Mouse (Mus musculus) ZHBTc4 (cell line): ENCODE results near the gene 2700097O09Rik.
"Not testable (repeated sequence)": the region's sequence is repeated elsewhere in the genome, so short reads cannot be mapped to it uniquely, and the experiment has no call there.

Source experiments
- DNase-seq: peaks from one replicate; pipeline ENCODE4 v3.0.0-alpha.2; 2011; ENCODE audit warnings: low read depth, low spot score

2700097O09Rik gene

DNA sequence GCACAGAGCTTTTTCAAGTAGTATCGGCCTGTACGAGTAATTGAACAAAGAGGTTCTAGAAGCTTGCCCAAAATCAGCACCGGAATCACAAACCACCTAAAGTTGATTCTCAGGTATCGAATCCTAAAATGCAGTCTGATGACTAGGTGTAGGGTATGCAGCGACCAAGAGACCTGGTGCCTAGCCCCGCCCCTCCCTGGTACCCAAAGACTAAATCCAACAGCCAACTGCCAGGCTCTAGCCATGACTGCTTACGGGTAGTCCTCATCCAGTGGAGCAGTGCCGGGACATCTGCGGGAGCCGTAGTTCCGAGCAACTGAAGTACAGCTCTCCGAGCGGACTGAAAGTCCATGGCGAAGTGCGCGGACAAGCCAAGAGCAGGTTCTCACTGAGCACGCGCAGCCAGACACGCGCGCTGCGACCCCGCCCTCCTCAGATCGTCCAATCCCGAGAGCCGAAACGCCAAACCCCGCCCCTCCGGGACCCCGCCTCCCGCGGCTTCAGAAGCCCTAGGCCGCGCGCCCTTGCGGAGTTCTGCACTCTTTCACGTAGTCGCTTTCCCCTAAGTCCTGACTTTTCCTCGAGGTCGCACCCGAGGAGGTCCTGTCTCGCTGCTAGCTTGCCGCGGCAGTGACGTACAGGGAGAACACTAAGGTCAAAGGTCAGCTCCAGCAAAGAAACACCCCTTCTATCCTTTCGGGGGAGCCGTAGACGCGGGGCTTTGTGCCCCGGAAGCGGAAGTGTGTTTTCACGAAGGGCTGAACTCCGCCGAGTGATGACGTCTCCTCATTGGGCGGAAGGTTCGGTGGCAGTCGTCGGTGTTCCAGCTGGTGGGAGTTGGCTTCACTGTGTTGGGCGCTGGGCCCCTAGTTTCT, at the start of gene 2700097O09Rik, which contains the start of gene Srp54a:
TSS of gene 2700097O09Rik (minus strand) at position 385 of the 875 bp plus-strand sequence.
TSS of gene Srp54a (plus strand) at position 537 of the 875 bp plus-strand sequence.
- DNase-seq, result peak; percentile 98

DNA sequence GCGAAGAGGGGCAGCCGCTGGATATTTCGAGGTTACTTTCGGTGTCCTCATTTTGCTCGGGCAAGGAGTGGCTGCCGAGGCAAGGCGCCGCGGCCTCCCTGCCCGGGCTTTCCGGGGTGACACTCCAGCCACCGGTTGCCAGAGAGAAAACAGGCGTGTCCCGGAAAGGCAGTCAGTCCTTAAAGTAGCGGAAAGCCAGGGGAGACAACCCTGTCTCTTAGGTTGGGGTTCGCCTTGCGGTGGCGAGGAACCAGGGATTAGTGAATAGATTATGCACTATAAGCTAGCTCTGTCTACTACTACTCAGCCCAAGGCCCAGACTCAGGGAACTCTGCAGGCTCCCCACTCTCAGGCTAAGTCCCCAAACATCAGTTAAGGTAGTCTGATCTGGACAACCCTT, 44.8 kb upstream of the 2700097O09Rik start:
- DNase-seq, result not testable (repeated sequence)

DNA sequence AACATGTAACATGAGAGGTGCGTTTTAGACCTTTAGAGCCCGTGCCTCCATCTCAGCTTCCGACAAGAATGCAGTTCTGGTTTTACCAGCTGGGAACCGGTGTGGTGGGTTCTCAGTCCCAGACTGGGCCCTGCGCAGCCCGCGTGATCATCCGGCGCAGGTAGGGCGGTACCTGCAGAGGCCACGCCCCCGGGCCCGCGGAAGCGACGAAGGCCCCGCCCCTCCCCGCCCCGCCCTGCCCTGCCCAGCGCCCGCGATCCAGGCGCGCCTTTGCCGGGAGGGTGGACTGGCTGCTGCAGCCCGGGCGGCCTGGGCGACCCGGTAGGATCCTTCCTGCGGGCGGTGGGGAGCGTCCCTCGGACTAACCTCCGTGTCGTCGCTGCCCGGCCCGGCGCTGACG, 44.3 kb upstream of the 2700097O09Rik start, which contains the start of gene Fam177a:
TSS of gene Fam177a (plus strand) at position 228 of the 400 bp plus-strand sequence.
- not testable (repeated sequence) for DNase-seq

DNA sequence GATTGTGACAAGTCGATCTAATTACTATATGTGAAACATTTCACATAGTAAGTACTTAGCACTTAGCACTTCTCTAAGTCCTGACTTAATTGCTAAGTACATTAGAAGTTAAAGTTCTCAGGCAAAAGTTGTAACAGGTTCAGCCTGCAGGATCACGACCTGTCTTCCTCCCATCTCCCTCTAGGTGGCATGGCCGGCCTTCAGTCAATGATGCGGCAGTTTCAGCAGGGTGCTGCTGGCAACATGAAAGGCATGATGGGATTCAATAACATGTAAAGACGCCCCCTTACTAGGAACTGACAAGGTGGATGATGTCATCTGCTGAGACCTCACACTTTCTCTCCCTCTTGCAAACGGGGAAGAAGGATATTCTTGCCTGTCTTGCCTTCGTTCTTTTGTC, 32.7 kb upstream of the 2700097O09Rik start:
- not testable (repeated sequence) for DNase-seq

DNA sequence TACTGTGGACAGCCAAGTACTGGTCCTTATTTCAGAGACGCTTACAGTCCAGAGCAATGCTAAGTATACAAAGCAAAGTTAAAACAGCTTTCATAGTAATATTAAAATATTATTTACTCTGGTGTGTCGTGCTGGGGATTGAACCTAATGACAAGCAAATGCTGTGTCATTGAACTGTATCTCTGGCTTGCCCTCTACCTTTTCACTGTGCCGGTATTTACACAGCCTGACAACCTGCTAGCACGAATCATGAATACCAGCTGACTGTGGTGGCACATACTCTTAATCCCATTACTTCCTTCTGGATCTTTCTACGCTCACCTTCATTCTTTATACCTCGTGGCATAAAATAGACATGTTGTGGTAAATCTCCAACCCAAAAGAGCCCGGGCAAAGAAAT, 12.2 kb upstream of the 2700097O09Rik start:
- not testable (repeated sequence) for DNase-seq

DNA sequence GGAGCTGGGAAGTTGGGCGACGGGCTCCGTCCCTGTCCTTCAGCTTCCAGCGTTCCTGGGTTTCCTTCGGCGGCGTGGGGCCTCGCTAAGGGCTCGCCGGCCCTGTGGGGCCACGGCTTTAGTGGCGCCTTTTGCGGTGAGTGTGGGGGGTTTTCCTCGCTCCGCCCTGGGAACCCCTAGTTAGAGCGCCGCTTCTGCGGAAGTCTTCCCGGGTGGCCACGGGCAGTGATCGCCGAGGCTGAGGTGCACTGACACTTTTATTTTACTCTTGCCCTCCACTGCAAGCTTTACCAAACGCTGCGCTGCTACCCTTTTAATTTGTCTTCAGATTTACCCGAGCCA, 662 bp upstream of the 2700097O09Rik start:
- DNase-seq, result not testable (repeated sequence)

DNA sequence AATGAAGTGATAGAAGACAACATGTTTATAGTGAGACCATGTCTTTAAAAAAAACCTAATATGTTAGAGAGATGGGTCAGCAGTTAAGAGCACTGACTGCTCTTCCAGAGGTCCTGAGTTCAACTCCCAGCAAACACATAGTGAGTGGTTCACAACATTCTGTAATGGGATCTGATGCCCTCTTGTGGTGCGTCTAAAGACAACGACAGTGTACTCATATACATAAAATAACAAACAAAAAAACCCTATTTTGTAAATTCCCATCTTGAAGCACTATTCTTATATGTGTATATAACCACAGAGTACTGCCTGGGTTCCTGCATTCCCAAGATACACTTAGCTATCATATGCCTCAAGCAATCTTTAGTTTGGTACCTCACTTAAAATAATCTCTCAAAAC, 1.2 kb downstream of the 2700097O09Rik start:
- peak; percentile 11 for DNase-seq

DNA sequence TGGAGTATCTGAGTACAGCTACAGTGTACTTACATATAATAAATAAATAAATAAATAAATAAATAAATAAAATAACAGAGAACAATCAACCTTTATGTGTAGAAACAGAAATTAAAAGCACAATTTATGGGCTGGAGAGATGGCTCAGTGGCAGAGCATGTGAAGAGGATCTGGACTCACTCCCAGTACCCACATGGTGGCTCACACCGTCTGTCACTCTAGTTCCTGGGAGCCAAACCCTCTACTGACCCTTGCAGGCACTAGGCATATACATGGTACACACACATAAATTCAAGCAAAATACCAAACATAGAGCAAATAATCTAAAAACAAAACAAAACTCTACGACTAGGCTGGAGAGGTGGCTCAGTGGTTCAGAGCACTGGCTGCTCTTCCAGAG, 4.6 kb downstream of the 2700097O09Rik start:
- DNase-seq, result no peak

DNA sequence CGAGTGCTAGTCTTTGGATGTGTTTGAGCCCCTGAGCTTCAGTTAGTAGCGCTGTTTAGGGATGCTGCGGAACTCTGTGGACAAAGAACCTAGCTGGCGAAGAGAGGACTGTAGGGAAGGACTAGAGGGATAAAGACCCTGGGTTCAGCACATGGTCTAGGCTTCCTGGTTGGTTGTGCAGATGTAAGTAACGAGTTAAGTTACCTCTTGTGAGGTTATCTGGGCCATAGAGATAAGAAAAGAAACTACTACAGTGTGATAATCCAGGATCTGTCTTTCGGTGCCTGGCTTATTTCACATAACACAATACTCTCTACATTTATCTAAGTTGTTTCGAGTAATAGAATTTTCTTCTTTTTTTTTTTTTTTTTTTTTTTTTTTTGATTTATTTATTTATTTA, 6.2 kb downstream of the 2700097O09Rik start:
- no peak for DNase-seq

DNA sequence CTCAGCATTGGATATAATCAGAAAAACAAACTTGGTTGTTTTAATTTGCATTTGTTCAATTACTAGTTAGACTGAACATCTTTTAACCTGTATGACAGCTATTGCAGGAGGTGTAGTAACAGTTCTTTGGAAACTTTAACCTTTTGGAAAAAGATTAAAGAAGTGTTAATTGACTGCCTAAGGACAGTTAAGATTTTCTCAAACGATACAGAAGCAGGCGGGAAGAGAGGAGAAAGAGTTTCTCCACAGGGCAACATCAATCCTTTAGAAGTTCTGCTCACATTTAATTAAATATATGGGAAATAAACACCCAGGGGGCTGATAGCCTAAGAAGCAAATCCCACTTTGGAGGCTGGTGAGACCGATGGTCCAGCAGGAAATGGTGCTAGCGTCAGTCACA, 7.4 kb downstream of the 2700097O09Rik start:
- DNase-seq, result no peak

DNA sequence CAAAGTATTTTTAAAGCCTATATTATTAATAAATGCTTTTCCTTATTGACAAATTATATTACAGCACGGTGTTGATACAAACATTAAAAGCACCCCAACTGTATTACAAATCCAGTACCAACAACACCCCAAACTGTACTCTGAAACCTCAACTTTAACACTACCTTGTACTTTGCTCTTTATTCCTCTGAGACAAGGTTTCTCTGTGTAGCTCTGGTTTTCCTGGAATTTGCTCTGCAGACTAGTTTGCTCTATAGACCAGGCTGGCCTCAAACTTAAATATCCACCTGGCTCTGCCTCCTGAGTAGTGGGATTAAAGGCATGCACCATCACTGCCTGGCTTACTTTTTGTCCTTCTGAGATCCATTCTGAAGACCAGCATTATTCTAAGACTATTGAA, 17.8 kb downstream of the 2700097O09Rik start:
- no peak for DNase-seq

DNA sequence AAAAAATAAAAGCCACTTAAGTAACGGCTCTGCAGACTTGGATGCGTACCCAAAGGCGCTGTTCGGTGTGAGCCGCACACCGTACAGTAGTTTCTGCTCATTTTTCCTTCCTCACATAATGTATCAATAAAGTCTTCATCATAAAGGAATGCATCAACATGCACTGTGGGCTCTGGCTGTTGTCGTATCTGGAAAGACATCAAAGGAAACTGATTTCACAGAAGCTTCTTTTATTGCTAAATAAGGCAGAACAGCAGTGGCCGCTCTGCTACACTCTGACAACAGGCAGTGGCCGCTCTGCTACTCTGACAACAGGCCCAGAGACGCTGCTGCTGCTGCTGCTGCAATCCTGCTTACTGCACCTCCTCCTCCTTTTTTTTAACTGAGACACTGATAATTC, 18.9 kb downstream of the 2700097O09Rik start:
- DNase-seq, result no peak

DNA sequence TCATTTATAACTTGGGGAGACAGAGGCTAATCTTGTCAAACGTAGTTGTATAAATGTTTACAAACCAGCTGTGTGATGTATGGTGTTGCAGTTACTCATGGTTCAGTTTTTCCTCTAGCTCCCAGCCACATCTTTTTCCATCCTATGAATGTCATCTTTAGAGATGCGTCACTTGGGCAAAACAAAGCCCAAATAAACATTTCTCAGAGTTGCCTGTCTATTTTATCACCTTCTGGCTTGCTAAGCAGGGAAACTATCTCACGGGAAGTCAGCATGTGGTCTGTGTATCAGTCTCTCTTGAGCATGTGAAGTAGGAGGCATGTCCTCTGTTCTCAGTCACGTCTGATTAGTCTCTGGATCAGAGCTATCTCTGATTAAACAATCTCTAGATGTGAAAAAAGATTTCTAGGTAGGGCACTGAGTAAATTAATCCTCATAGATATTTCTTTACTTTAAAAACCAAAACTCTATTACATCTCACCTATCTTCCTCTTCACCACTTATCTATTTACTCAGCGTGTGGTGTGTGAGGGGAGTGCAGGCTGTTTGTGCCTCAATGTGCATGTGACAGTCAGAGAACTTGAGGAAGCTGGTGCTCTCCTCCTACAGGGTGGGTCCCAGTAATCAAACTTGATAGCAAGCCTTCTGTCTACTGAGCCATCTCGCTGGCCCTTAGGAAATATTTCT, 19.6 kb downstream of the 2700097O09Rik start:
- DNase-seq, result no peak

DNA sequence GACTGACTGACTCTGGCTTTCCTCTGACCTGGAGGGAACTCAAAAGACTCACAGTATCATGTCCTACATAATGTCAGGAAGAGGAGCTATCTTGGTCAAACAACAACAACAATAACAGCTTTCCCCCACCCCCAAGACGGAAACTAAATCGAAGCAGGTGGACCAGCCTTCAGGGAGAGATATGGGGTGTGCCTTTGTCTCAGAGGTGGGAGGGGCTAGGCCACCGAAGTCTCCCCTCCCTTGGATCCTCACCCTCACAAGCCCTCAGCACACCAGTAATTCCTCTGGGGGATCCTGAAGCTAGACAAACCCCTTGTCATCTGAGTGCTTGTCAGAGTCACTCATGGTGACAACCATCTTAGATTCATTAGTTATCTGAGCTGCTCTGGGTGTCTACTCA, 20.1 kb downstream of the 2700097O09Rik start:
- DNase-seq, result no peak

DNA sequence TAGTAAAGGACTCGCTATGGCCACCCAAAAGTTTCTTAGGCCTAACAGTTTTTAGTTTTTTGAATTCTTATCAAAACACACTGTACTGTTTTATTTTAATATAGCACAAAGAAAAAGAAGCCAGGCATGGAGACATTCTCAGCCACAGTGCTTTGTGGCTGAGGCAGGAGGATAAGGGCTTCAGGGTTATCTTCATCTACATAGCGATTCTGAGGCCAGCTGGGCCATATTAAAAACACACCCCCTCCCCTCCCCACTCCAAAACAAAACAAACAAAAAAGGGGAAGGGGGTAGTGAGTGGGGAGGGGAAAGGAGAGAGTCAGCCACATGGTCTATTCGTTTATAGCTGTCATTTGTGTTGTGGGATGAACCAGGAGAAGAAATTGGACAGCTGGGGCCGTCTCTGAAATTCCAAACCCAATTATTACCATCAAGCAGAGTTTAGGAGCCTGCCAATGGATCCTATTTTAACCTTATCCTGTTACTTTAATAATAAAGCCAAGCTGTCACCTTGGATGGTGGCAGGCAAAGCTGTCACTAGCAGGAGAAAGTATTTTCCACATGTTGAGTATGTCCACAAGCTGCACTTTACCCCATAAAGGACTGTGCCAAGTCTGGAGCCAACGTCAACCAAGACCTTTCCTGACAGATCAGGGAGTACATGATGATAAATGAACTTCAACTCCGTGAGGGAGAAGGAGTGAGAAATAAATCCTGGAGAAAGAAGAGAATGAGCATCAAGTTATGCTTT, 20.9 kb downstream of the 2700097O09Rik start:
- DNase-seq, result no peak

DNA sequence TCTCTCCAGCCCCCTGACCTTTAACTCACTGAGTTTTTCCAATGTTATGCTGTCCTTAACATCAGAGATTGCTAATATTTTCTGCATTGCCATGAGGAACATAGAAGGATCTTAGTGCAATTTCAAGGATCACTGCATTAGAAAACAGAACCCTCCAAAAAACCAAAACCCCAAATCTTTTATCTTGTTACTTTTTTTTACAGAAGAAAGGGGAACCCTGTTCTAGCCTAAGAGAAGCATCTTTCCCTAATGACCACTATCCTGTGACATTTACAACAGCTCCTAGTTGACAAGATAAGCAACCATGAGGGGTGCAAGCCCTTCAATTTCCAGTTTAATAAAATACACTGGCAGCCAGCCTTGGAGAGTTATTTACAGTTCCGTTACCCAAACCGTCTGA, 23.2 kb downstream of the 2700097O09Rik start:
- no peak for DNase-seq

DNA sequence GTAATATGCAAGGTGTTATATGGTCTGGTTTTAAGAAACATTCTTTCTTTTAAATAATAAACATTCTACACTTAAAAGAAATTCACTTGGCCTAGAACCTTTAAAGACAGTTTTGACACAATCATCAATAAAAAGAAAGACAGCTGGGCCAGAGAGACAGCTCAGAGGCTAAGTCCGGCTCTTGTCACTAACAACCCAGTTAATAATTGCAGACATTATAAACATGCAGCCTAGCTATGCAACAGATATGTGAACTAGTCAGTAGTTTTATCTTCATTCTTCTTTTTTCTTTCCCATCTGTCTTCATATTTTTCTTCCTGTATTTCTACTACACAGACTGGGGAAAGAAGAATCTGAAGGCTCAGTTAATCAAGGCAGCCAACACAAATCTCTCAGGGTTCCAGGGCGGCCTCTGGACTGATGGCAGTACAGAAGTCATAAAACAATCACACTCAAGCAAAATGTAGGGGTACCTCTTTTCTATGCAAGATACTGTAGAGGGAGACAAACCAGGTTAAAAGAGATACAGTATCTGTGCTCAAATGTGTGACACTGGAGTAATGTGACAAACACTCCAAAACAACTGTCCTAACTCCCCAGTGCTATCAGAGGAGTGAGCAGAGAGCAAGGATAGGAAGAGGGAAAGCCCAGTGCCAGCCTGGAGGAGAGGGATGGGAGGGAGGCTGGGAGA, 25.2 kb downstream of the 2700097O09Rik start:
- DNase-seq, result no peak

DNA sequence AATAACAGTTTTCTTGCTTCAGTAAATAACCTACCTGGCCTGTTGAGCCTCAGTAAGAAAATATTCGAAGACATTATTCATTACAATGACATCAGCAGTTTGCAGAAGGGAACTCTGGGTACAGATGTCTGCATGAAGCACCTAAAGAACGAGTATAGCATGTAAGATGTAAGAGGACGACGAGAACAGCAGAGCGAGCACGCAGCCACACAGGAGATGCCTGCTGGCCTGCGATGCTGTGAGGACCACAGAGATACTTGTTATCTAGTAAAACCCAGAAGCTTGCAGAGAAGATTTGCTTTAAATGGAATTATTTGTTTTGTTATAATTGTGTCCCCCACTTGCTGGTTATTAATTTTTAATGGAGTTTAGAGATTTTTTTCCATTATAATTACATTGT, 26.6 kb downstream of the 2700097O09Rik start:
- no peak for DNase-seq

DNA sequence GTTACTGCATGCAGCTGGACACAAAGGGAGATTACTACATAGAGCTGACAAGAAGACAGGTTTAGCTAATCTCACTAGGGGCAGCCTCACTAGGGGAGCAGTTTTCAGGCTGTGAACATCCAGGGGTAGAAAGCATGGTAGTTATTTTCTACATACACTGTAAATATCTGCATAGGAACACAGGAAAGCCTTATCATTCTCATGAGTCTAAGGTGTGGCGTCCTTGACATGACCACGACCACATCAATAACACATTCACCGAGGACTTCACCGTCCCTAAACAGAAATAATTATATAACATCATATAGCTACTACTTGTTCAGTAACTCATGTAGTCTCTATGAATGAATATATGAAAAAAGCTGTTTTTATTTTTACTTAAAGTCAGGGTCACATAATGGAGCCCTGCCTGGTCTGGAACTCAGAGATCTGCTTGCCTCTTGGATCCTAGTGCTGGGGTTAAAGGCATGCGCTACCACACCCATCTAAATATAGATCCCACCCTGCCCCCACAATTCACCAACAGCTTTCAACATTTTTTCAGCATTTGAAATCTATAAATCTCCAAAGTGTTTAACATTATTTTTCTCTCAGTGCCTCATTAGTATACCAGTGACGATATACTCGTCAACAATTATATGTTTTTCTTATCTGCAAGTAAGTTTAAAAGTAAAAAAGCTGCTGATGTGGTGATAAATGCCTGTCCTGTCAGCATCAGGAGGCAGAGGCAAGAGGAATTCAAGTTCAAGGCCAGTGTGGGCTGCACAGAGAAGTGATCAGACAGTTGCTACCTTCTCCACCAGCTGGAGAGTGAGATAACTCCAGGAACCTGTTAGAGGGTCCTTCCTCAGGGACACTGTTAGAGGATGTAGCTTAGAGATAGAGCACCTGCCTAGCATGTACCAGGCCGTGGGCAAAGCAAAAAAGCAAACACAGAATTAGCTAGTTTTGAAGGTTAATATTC, 28.4 kb downstream of the 2700097O09Rik start:
- no peak for DNase-seq

DNA sequence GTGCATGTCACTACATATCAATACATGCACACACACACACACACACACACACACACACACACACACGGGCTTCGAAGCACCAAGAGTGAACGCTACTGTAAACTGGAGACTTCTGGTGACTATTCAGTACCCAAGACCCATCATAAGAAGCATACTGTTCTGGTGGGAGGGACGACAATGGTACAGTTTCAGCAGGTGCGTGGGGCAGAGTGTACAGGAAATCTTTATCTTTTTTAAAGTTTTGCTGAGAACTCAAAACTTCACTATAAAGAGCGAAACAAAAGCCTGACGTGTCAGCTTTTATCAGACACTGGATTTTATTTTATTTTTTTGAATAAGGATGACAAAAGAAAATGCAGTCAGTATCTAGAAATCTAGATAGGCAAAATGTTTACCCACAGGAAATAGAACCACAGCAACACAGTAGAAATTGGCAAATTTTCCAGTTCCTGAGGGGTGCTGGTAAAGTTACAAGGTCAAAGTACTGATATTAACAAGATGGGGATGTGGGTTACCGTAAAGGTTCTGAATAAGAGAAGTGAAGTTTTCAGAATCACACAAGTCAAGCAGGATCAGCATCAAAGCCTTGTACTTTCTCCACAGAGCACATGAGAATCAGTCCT, 30.1 kb downstream of the 2700097O09Rik start:
- no peak for DNase-seq
